Mouse (Mus musculus): ENCODE results near the gene Hnrnpd. TPM values are rescaled to one million over a fixed set of nuclear protein-coding genes. Genes with fewer than 3 reads are reported as not detected.

Gene Hnrnpd
- polyA plus RNA-seq, 1 experiment from 2014 or later, result 349 TPM

DNA sequence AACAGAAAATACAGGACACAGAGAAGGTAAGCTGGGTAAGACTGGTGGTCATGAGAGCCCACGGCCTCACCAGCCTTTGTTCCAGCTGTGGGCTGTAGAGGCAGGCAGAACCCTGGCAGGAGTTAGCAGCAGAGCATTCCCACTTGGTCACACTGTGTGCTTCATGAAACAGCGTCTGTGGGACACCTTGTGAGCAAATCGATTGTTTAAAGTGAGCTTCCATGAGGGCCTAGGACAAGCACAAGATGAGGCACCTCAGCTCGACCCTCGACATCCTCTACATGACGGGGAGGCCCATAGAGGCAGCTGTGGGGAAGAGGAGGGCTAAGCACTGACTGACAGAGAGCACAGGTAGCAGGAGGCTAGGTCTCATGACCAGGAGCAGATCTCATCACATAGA is 46.8 kb downstream of the Hnrnpd start:
- H3K36me3 ChIP-seq (ENCODE audit: inconsistent target), result no peaks in the 10 kb centered on the region
- H3K79me2 ChIP-seq (ENCODE audit: inconsistent target), result no peaks in the 10 kb centered on the region
- no peak overlapping the region for H3K4me3 ChIP-seq (ENCODE audit: inconsistent target)
- H3K27ac ChIP-seq, result no peak overlapping the region
- WGBS (ENCODE audit: missing documents), result 92% methylated on average over 6 of the region's 6 CpGs

GRCm38 (mm10) chr5:99927951-99928350 is 50.8 kb downstream of the Hnrnpd start:
- WGBS (ENCODE audit: missing documents), result 59% methylated on average over 4 of the region's 4 CpGs
- H3K36me3 ChIP-seq (ENCODE audit: inconsistent target), result no peaks in the 10 kb centered on the region
- H3K27ac ChIP-seq, result no peak overlapping the region
- H3K4me3 ChIP-seq (ENCODE audit: inconsistent target), result no peak overlapping the region
- H3K79me2 ChIP-seq (ENCODE audit: inconsistent target), result no peaks in the 10 kb centered on the region

DNA sequence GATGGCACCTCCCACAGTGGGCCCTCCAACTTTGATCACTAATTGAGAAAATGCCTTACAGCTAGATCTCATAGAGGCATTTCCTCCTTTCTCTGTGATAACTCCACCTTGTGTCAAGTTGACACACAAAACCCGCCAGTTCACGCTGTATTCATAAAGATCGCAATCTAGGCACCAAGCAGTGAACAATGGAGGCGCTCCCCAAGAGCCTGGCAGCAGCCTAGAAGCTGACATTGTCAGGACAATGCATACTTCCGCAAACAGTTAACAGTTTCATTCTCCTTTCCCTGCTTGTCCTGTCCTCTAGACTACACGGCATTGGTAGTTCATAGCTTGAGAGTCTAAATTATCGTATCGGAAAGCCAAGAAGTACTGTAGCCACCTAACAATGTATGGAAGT is 56.7 kb downstream of the Hnrnpd start:
- Histone ChIP-seq H3K79me2 (ENCODE audit: inconsistent target) (no peaks in the 10 kb centered on the region), H3K36me3 (ENCODE audit: inconsistent target) (no peaks in the 10 kb centered on the region), H3K27ac (no peak overlapping the region), H3K4me3 (ENCODE audit: inconsistent target) (no peak overlapping the region)
- 73% methylated on average over 8 of the region's 8 CpGs for WGBS (ENCODE audit: missing documents)

- no peak overlapping the region for H3K27ac ChIP-seq
- no peaks in the 10 kb centered on the region for H3K36me3 ChIP-seq (ENCODE audit: inconsistent target)
- WGBS (ENCODE audit: missing documents), result 80% methylated on average over 7 of the region's 7 CpGs
- H3K79me2 ChIP-seq (ENCODE audit: inconsistent target), result no peaks in the 10 kb centered on the region
- H3K4me3 ChIP-seq (ENCODE audit: inconsistent target), result no peak overlapping the region
Measured at GRCm38 (mm10) chr5:99915494-99915893, 63.2 kb downstream of the Hnrnpd start.

DNA sequence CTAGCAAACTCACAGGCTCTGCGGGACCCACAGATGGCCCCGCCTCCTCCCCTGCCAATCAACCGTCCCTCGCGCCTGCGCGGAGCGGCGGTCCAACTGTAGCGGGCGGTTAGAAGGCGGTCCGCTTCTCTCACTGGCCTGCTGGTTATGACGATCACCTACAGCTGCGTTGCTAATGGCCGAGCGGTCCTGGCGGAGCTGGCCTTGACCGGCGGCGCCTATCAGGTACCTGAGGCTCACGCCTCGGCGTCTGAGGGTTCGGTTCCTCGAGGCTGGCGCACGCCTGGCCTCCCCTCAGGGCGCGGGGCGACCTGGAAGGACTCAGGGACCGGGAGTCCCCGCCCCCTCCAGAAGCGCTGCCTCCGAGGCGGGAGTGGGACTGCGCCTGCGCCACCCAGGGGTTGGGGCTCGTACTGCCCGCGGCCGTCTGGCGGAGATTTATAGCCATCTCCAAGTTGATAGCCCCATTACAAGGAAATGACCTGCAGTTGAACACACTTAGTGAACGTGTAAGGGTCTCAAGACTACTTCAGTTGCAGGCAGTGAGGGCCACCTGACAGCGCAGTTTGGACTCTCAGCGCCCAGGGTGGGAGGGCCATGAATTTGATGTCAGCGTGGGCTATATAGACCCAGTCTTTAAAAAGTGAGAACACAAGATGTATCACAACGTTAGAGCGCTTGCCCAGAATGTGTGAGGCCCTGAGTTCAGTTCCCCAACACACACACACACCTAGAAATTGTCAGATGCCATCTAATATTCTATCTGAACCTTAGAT is 72.4 kb downstream of the Hnrnpd start, which contains the start of gene Vamp9:
Gene Vamp9 (plus strand): TSS at position 74 of the 776 bp plus-strand sequence.
- 11% methylated on average over 47 of the region's 49 CpGs for WGBS (ENCODE audit: missing documents)
- no peaks in the 10 kb centered on the region for H3K36me3 ChIP-seq (ENCODE audit: inconsistent target)
- H3K79me2 ChIP-seq (ENCODE audit: inconsistent target), result no peaks in the 10 kb centered on the region
- H3K27ac ChIP-seq, result no peak within 1 kb of the TSS
- no peak within 1 kb of the TSS for H3K4me3 ChIP-seq (ENCODE audit: inconsistent target)

Other genes with a start within 250 kb of the Hnrnpd start
- 71.5 to 160 TPM (median 124 TPM) in 3 replicates for gene Rasgef1b, start 249.9 kb downstream of the Hnrnpd start, polyA plus RNA-seq (2018)
- not detected in 3 replicates for gene Vamp9, start 72.7 kb downstream of the Hnrnpd start, polyA plus RNA-seq (2018)
- 0.43 to 2.0 TPM (median 0.88 TPM) in 3 replicates for gene 4930524J08Rik, start 123 bp upstream of the Hnrnpd start, polyA plus RNA-seq (2018)
- gene Hnrnpdl, start 60.7 kb upstream of the Hnrnpd start, polyA plus RNA-seq (2018), result 82.5 to 143 TPM (median 94.5 TPM) in 3 replicates
- 16.4 to 24.9 TPM (median 18.8 TPM) in 3 replicates for gene Enoph1, start 61.0 kb upstream of the Hnrnpd start, polyA plus RNA-seq (2018)
- gene Tmem150c, start 180.9 kb upstream of the Hnrnpd start, polyA plus RNA-seq (2018), result 0.11 TPM in 1 of 3 replicates, not detected in the others

Data from macrophage (primary cell).